Comparison of ENCODE assay signal across 30 mouse cellular contexts in genomic region chr13:95859271-95859670, GRCm38 (mm10). TPM values are rescaled to one million over a fixed set of nuclear protein-coding genes. Genes with fewer than 3 reads are reported as not detected.
A peak's percentile ranks its signal among the peaks of the same experiment; 100 is the strongest.
DNase-seq lines count a peak whose midpoint lies in the region; ATAC-seq and TF ChIP-seq lines count a peak whose summit lies in the region.
"Had no signal": no experiment of that assay in that cellular context is flagged by ENCODE, and none has a peak within 500 bp of the region (broad histone marks: within the 10 kb centered on the region; RNA-seq: fewer than 3 reads in every experiment).

No protein-coding gene starts in this region.

- no peaks in the 10 kb centered on the region for H3K27me3 ChIP-seq in kidney, adult 2 months (replicated peaks; ENCODE audit: control insufficient read depth, insufficient read depth, low read length)
- H3K27me3 ChIP-seq in kidney, embryonic 16.5 days (ENCODE audit: insufficient read depth, low read length): no peaks in the 10 kb centered on the region
- H3K27me3 ChIP-seq in liver, adult 2 months (ENCODE audit: control insufficient read depth, insufficient read depth, low read length): no peaks in the 10 kb centered on the region
- H3K27me3 ChIP-seq in forebrain, embryonic 12.5 days: no peaks in the 10 kb centered on the region
- H3K27me3 ChIP-seq: CH12.LX; heart, embryonic 13.5 days; intestine, embryonic 15.5 days; limb, embryonic 12.5 days; liver, embryonic 13.5 days; neural tube, embryonic 15.5 days; stomach, embryonic 15.5 days had no signal

- no peak for ATAC-seq in kidney, embryonic 16.5 days (ENCODE audit: low FRiP score, low TSS enrichment)
- ATAC-seq in activated CD4-positive, CD25-positive, alpha-beta regulatory T cell, adult 4 months: peak; percentile 43
- no peak for ATAC-seq in forebrain, embryonic 12.5 days (ENCODE audit: low FRiP score)
- ATAC-seq: forebrain, postnatal 0 days; hindbrain, embryonic 16.5 days; intestine, embryonic 15.5 days had no signal

- no peaks in the 10 kb centered on the region for H3K9me3 ChIP-seq in kidney, embryonic 16.5 days (ENCODE audit: low read length)
- H3K9me3 ChIP-seq in forebrain, embryonic 12.5 days: no peaks in the 10 kb centered on the region
- H3K9me3 ChIP-seq: heart, embryonic 13.5 days; hindbrain, embryonic 10.5 days; intestine, embryonic 15.5 days; limb, embryonic 12.5 days; liver, embryonic 13.5 days; neural tube, embryonic 15.5 days; stomach, embryonic 15.5 days had no signal

- 49% methylated on average over 4 of the region's 4 CpGs for WGBS in kidney, adult 2 months
- 62% methylated on average over 4 of the region's 4 CpGs for WGBS in kidney, embryonic 16.5 days
- whole genome bisulfite sequencing in liver, adult 2 months: 16% methylated on average over 4 of the region's 4 CpGs
- 77% methylated on average over 4 of the region's 4 CpGs for WGBS in forebrain, embryonic 12.5 days

- H3K9ac ChIP-seq in kidney, embryonic 16.5 days (replicated peaks; ENCODE audit: low read length): no peak overlapping the region
- no peak overlapping the region for H3K9ac ChIP-seq in liver, adult 2 months (ENCODE audit: low read depth, low read length)
- H3K9ac ChIP-seq in forebrain, embryonic 12.5 days: no peak overlapping the region
- H3K9ac ChIP-seq: forebrain, postnatal 0 days; heart, embryonic 13.5 days; intestine, embryonic 15.5 days; limb, embryonic 12.5 days; liver, embryonic 13.5 days; neural tube, embryonic 15.5 days; stomach, embryonic 15.5 days had no signal

- TF ChIP-seq CTCF in kidney, adult 2 months (conservative IDR thresholded peaks at IDR 0.05; ENCODE audit: insufficient read depth, insufficient read length, low read depth, low read length): no peak
- no peak for TF ChIP-seq CTCF in liver, adult 2 months (IDR thresholded peaks at IDR 0.05; ENCODE audit: low read depth, low read length)

- H3K4me3 ChIP-seq in kidney, adult 2 months (ENCODE audit: insufficient read depth, low read depth, low read length): no peak overlapping the region
- H3K4me3 ChIP-seq in kidney, embryonic 16.5 days (ENCODE audit: low read length): no peak overlapping the region
- H3K4me3 ChIP-seq in liver, adult 2 months (ENCODE audit: insufficient read depth, low read depth, low read length): no peak overlapping the region
- no peak overlapping the region for H3K4me3 ChIP-seq in forebrain, embryonic 12.5 days (replicated peaks)
- H3K4me3 ChIP-seq: erythroblast, embryonic 14.5 days; heart, embryonic 13.5 days; hindbrain, embryonic 10.5 days; intestine, embryonic 15.5 days; limb, embryonic 12.5 days; liver, embryonic 13.5 days; neural tube, embryonic 15.5 days; stomach, embryonic 15.5 days had no signal

- no peaks in the 10 kb centered on the region for H3K36me3 ChIP-seq in kidney, adult 2 months (ENCODE audit: control insufficient read depth, insufficient read depth, low read length)
- H3K36me3 ChIP-seq in kidney, embryonic 16.5 days (ENCODE audit: insufficient read depth, low read length): no peaks in the 10 kb centered on the region
- no peaks in the 10 kb centered on the region for H3K36me3 ChIP-seq in liver, adult 2 months (ENCODE audit: control insufficient read depth, insufficient read depth, low read length)
- no peaks in the 10 kb centered on the region for H3K36me3 ChIP-seq in forebrain, embryonic 12.5 days (replicated peaks)
- H3K36me3 ChIP-seq: heart, embryonic 13.5 days; hindbrain, embryonic 10.5 days; intestine, embryonic 15.5 days; limb, embryonic 12.5 days; liver, embryonic 13.5 days; neural tube, embryonic 15.5 days; stomach, embryonic 15.5 days had no signal

- peak; percentile 68 for DNase-seq in kidney, adult 2 months
- DNase-seq in liver, adult 2 months (ENCODE audit: extremely low read depth, low read depth, low spot score): peak; percentile 99
- no peak for DNase-seq in liver
- DNase-seq in layer of hippocampus, postnatal 36 days: no peak
- DNase-seq: adrenal gland, postnatal 14 days; cerebellum, adult 18-20 months; cerebellum, postnatal 10 days; forebrain, postnatal 0 days; gastrocnemius, postnatal 10 days; heart, postnatal 14 days; layer of hippocampus, adult 9-11 months; liver, embryonic 13.5 days; lung, adult 2 months; lung, postnatal 10 days; midbrain, embryonic 14.5 days; retina, postnatal 1 day; right cerebral cortex, postnatal 14 days had no signal

- H3K4me2 ChIP-seq in kidney, embryonic 16.5 days (replicated peaks; ENCODE audit: low read depth, low read length): no peak overlapping the region
- no peak overlapping the region for H3K4me2 ChIP-seq in forebrain, embryonic 12.5 days
- H3K4me2 ChIP-seq: heart, embryonic 13.5 days; intestine, embryonic 15.5 days; limb, embryonic 12.5 days; liver, embryonic 13.5 days; neural tube, embryonic 15.5 days; stomach, embryonic 15.5 days had no signal

- no peaks in the 10 kb centered on the region; the same call in 1 of the 2 replicates for H3K4me1 ChIP-seq in kidney, adult 2 months (ENCODE audit: control insufficient read depth, insufficient read depth, low read length)
- H3K4me1 ChIP-seq in kidney, embryonic 16.5 days (ENCODE audit: insufficient read depth, low read length): no peaks in the 10 kb centered on the region
- H3K4me1 ChIP-seq in liver, adult 2 months (ENCODE audit: control insufficient read depth, insufficient read depth, low read length): peaks cover 42% of the 10 kb centered on the region
- H3K4me1 ChIP-seq in forebrain, embryonic 12.5 days: no peaks in the 10 kb centered on the region
- H3K4me1 ChIP-seq: heart, embryonic 13.5 days; neural tube, embryonic 15.5 days; stomach, embryonic 15.5 days had no signal

- peaks cover 26% of the 10 kb centered on the region for H3K79me2 ChIP-seq in liver, adult 2 months (ENCODE audit: control insufficient read depth, insufficient read depth, low read length)

- no peak overlapping the region for H3K27ac ChIP-seq in kidney, adult 2 months (ENCODE audit: insufficient read depth, low read depth, low read length)
- H3K27ac ChIP-seq in kidney, embryonic 16.5 days (ENCODE audit: low read length): no peak overlapping the region
- no peak overlapping the region for H3K27ac ChIP-seq in liver, adult 2 months (replicated peaks; ENCODE audit: insufficient read depth, low read depth, low read length)
- H3K27ac ChIP-seq in forebrain, embryonic 12.5 days: no peak overlapping the region
- H3K27ac ChIP-seq: heart, embryonic 13.5 days; hindbrain, embryonic 10.5 days; intestine, embryonic 15.5 days; limb, embryonic 12.5 days; liver, embryonic 13.5 days; macrophage; neural tube, embryonic 15.5 days; stomach, embryonic 15.5 days had no signal

- TF ChIP-seq POLR2A in kidney, adult 2 months (IDR thresholded peaks at IDR 0.05; ENCODE audit: low read depth, low read length): no peak
- TF ChIP-seq POLR2A in liver, adult 2 months (IDR thresholded peaks at IDR 0.05; ENCODE audit: extremely low read depth, insufficient read depth, low read length): no peak

RNA-seq across cellular contexts. Expression of gene Iqgap2, which starts 32.5 kb away (rescaled TPM):
- 10.5 and 12.5 TPM in 2 replicates for polyA plus RNA-seq in kidney, adult 2 months (2012; rRNA removed)
- 10.5 and 11.2 TPM in 2 replicates for polyA plus RNA-seq in kidney, embryonic 16.5 days (2015; fragmentation: Nextera tagmentation; extraction: Ambion mirVana)
- total RNA-seq in liver, adult 2 months (2014; rRNA removed): 156 and 189 TPM in 2 replicates
- 21.4 and 31.5 TPM in 2 replicates for polyA plus RNA-seq in liver, adult 2 months (2012; rRNA removed)
- 10 to 100 TPM; 16.6 to 17.1 TPM for polyA plus RNA-seq in activated CD4-positive, CD25-positive, alpha-beta regulatory T cell, adult 4 months (2017; shearing (Covaris generic))
- 16.7 and 17.2 TPM in 2 replicates for polyA plus RNA-seq in forebrain, embryonic 12.5 days (2016; fragmentation: Nextera tagmentation; extraction: Ambion mirVana)
- total RNA-seq in layer of hippocampus, postnatal 36 days (2021): 10 to 100 TPM; 86.9 to 92.4 TPM

Comparison
In these comparisons a context has a peak if more than half of its experiments do, and no peak if none do; other contexts are left out.
1. DNase-seq: peak in kidney, adult 2 months (single experiment) and liver, adult 2 months (single experiment); none in liver (single experiment) and layer of hippocampus, postnatal 36 days (0 of 2).